Mouse (Mus musculus) left cerebral cortex, postnatal 14 days (tissue): ENCODE measurements around the gene Cant1. TPM values are rescaled to one million over a fixed set of nuclear protein-coding genes. Genes with fewer than 3 reads are reported as not detected.

ENCODE experiments used
- DNase-seq, 2 experiments: peaks; one replicate each; pipeline ENCODE4 v3.0.0; 2021 to 2022; ENCODE audit warnings: low spot score in 2 of 2, mixed read lengths in 1 of 2
- intact Hi-C: fragments of 180-260 bp; cut with DNase I; formaldehyde crosslinking; loops from one replicate; pipeline ENCODE4 v1.15.1; 2025
- long read RNA-seq, 2 experiments: library from polyadenylated mRNA; stranded (forward); transcript quantifications; one replicate each; pipeline ENCODE4 v2.0.0; 2021
- total RNA-seq, 2 experiments: library from RNA; stranded (reverse); gene quantifications; 2 replicates each; pipeline ENCODE4 v1.2.3; 2021

The Cant1 gene
- total RNA-seq: 10 to 100 TPM; 38.2 to 40.0 TPM
- long read RNA-seq, experiment 1, full-length matches to known transcripts: 19 of 29 reads
- long read RNA-seq, experiment 1, partial matches to known transcripts: 4 of 29 reads
- long read RNA-seq, experiment 1, other reads (novel, unspliced or antisense): 6 of 29 reads
- long read RNA-seq, experiment 2, full-length matches to known transcripts: 15 of 25 reads
- long read RNA-seq, experiment 2, partial matches to known transcripts: 6 of 25 reads
- long read RNA-seq, experiment 2, other reads (novel, unspliced or antisense): 4 of 25 reads

GRCm38 (mm10) chr11:118418834-118419504 is at the start of gene Cant1:
Cant1 (minus strand) TSS chr11:118419086.
- peak; percentile 99 for DNase-seq
- intact Hi-C loops: no loop called here

GRCm38 (mm10) chr11:118467441-118468035 is 48.7 kb upstream of the Cant1 start:
- intact Hi-C loops: no loop called here
- DNase-seq: no peak

- intact Hi-C loops: no loop called here
- no peak for DNase-seq
These were observed 41.4 kb upstream of the Cant1 start for GRCm38 (mm10) chr11:118460280-118460679.

- intact Hi-C loops: loop anchor here (10.0 kb wide), 1 partner anchor 525 kb away; the partner anchor contains the start of gene Enpp7
These were observed 40.6 kb upstream of the Cant1 start for GRCm38 (mm10) chr11:118459536-118459935.

GRCm38 (mm10) chr11:118459051-118459450 is 40.2 kb upstream of the Cant1 start:
- DNase-seq: no peak
- intact Hi-C loops: loop anchor here (10.0 kb wide), 1 partner anchor 526 kb away; the partner anchor contains the start of gene Enpp7

More at GRCm38 (mm10) chr11:118459536-118459935, 40.6 kb upstream of the Cant1 start:
- no peak for DNase-seq

GRCm38 (mm10) chr11:118456937-118457336 is 38.1 kb upstream of the Cant1 start:
- intact Hi-C loops: loop anchor here (10.0 kb wide), 1 partner anchor 528 kb away; the partner anchor contains the start of gene Enpp7
- peak; percentile 68 to 83 for DNase-seq

- DNase-seq: no peak
- intact Hi-C loops: loop anchor here (10.0 kb wide), 1 partner anchor 529 kb away; the partner anchor contains the start of gene Enpp7
These were observed 36.9 kb upstream of the Cant1 start for GRCm38 (mm10) chr11:118455788-118456187.

GRCm38 (mm10) chr11:118453886-118454671 is 35.2 kb upstream of the Cant1 start:
- intact Hi-C loops: loop anchor here (10.0 kb wide), 1 partner anchor 531 kb away; the partner anchor contains the start of gene Enpp7
- DNase-seq: no peak

GRCm38 (mm10) chr11:118452955-118453354 is 34.1 kb upstream of the Cant1 start:
- DNase-seq: no peak
- intact Hi-C loops: loop anchor here (10.0 kb wide), 1 partner anchor 532 kb away; the partner anchor contains the start of gene Enpp7

GRCm38 (mm10) chr11:118451211-118451610 is 32.3 kb upstream of the Cant1 start:
- no peak for DNase-seq
- intact Hi-C loops: loop anchor here (10.0 kb wide), 1 partner anchor 534 kb away; the partner anchor contains the start of gene Enpp7

- DNase-seq: no peak
- intact Hi-C loops: loop anchor here (5.0 kb wide), 1 partner anchor 289 kb away; no protein-coding TSS in a partner anchor
These were observed 29.5 kb upstream of the Cant1 start for GRCm38 (mm10) chr11:118448385-118448784.

GRCm38 (mm10) chr11:118447346-118447745 is 28.5 kb upstream of the Cant1 start:
- intact Hi-C loops: loop anchor here (2.0 to 5.0 kb wide), 2 partner anchors 43 to 290 kb away; no protein-coding TSS in a partner anchor
- DNase-seq: no peak

GRCm38 (mm10) chr11:118445843-118446242 is 27.0 kb upstream of the Cant1 start:
- intact Hi-C loops: loop anchor here (2.0 to 5.0 kb wide), 2 partner anchors 45 to 291 kb away; no protein-coding TSS in a partner anchor

GRCm38 (mm10) chr11:118443201-118443970 is 24.5 kb upstream of the Cant1 start:
- intact Hi-C loops: loop anchor here (1.0 kb wide), 1 partner anchor 20 kb away; no protein-coding TSS in a partner anchor
- DNase-seq: peak; percentile 64 to 71

More at GRCm38 (mm10) chr11:118445843-118446242, 27.0 kb upstream of the Cant1 start:
- DNase-seq: peak; percentile 79

- intact Hi-C loops: loop anchor here (1.0 kb wide), 1 partner anchor 19 kb away; no protein-coding TSS in a partner anchor
These were observed 23.8 kb upstream of the Cant1 start for GRCm38 (mm10) chr11:118442691-118443090.

GRCm38 (mm10) chr11:118438665-118439414 is 20.0 kb upstream of the Cant1 start:
- DNase-seq: peak in 1 of 2 experiments; percentile 35
- intact Hi-C loops: no loop called here

More at GRCm38 (mm10) chr11:118442691-118443090, 23.8 kb upstream of the Cant1 start:
- DNase-seq: no peak

- intact Hi-C loops: no loop called here
- DNase-seq: peak; percentile 40 to 69
These were observed 17.6 kb upstream of the Cant1 start for GRCm38 (mm10) chr11:118436471-118436935.
